19 mouse cellular contexts compared by ENCODE assay signal in genomic region chr5:66715498-66715931, GRCm38 (mm10). TPM values are rescaled to one million over a fixed set of nuclear protein-coding genes. Genes with fewer than 3 reads are reported as not detected.
DNase-seq lines count a peak whose midpoint lies in the region; ATAC-seq and TF ChIP-seq lines count a peak whose summit lies in the region.
"Had no signal": no experiment of that assay in that cellular context is flagged by ENCODE, and none has a peak within 500 bp of the region (broad histone marks: within the 10 kb centered on the region; RNA-seq: fewer than 3 reads in every experiment).

No protein-coding gene starts in this region.

- no peak overlapping the region for H3K9ac ChIP-seq in heart, embryonic 16.5 days (ENCODE audit: low read length)
- H3K9ac ChIP-seq in liver, postnatal 0 days (replicated peaks), result no peak overlapping the region
- H3K9ac ChIP-seq: forebrain, embryonic 12.5 days; heart, embryonic 13.5 days; limb, embryonic 15.5 days; liver, embryonic 15.5 days; midbrain, embryonic 12.5 days; neural tube, embryonic 12.5 days had no signal

- no peaks in the 10 kb centered on the region for H3K36me3 ChIP-seq in heart, embryonic 10.5 days
- no peaks in the 10 kb centered on the region for H3K36me3 ChIP-seq in heart, embryonic 16.5 days (ENCODE audit: control insufficient read depth, insufficient read depth)
- H3K36me3 ChIP-seq in liver, postnatal 0 days (replicated peaks; ENCODE audit: insufficient read depth, low read length), result no peaks in the 10 kb centered on the region
- H3K36me3 ChIP-seq: forebrain, embryonic 12.5 days; heart, embryonic 13.5 days; limb, embryonic 15.5 days; liver, embryonic 15.5 days; midbrain, embryonic 12.5 days; neural tube, embryonic 12.5 days had no signal

- no peak overlapping the region for H3K4me3 ChIP-seq in heart, embryonic 10.5 days
- H3K4me3 ChIP-seq in heart, embryonic 16.5 days (ENCODE audit: low read length), result no peak overlapping the region
- no peak overlapping the region for H3K4me3 ChIP-seq in liver, postnatal 0 days (ENCODE audit: low read depth, low read length)
- H3K4me3 ChIP-seq: forebrain, embryonic 12.5 days; heart, embryonic 13.5 days; layer of hippocampus, adult 2 months; limb, embryonic 15.5 days; liver, embryonic 15.5 days; midbrain, embryonic 12.5 days; neural tube, embryonic 12.5 days had no signal

- peak; percentile 24 for DNase-seq in kidney, adult 9 months
- DNase-seq in kidney, adult 8-10 months, result no peak
- peak; percentile 83 for DNase-seq in heart, embryonic 10.5 days (ENCODE audit: low spot score)
- peak; percentile 32 for DNase-seq in lung, postnatal 14 days
- no peak for DNase-seq in ovary, postnatal 14 days (ENCODE audit: low spot score)
- no peak for DNase-seq in liver, postnatal 0 days
- DNase-seq: adrenal gland, postnatal 10 days; cerebellum, adult 9-11 months; gastrocnemius, postnatal 14 days had no signal

- peaks cover 34% of the 10 kb centered on the region for H3K4me1 ChIP-seq in heart, embryonic 10.5 days
- peaks cover 7% of the 10 kb centered on the region for H3K4me1 ChIP-seq in heart, embryonic 16.5 days (ENCODE audit: control insufficient read depth, insufficient read depth, low read length)
- H3K4me1 ChIP-seq in liver, postnatal 0 days (ENCODE audit: insufficient read depth), result no peaks in the 10 kb centered on the region
- H3K4me1 ChIP-seq: limb, embryonic 15.5 days; liver, embryonic 15.5 days had no signal

- TF ChIP-seq CTCF in liver, postnatal 0 days (IDR thresholded peaks at IDR 0.05; ENCODE audit: low read depth), result no peak

- H3K27me3 ChIP-seq in heart, embryonic 10.5 days (ENCODE audit: insufficient read depth, poor library complexity, severe bottlenecking), result peaks cover 82% of the 10 kb centered on the region
- H3K27me3 ChIP-seq in heart, embryonic 16.5 days (ENCODE audit: control insufficient read depth, insufficient read depth, low read length), result peaks cover 51% of the 10 kb centered on the region
- H3K27me3 ChIP-seq in liver, postnatal 0 days (ENCODE audit: insufficient read depth, low read length), result peaks cover 14% of the 10 kb centered on the region; the same call in 1 of the 2 replicates
- H3K27me3 ChIP-seq: forebrain, embryonic 12.5 days; limb, embryonic 15.5 days; liver, embryonic 15.5 days; neural tube, embryonic 12.5 days had no signal

- H3K27ac ChIP-seq in heart, embryonic 10.5 days, result peak overlapping the region; percentile 23; the same call in 1 of the 2 replicates
- H3K27ac ChIP-seq in heart, embryonic 16.5 days (ENCODE audit: low read length), result no peak overlapping the region
- no peak overlapping the region for H3K27ac ChIP-seq in liver, postnatal 0 days (ENCODE audit: low read depth)
- H3K27ac ChIP-seq: forebrain, embryonic 12.5 days; heart, embryonic 13.5 days; hindbrain, postnatal 0 days; layer of hippocampus, adult 2 months; limb, embryonic 15.5 days; liver, embryonic 15.5 days; midbrain, embryonic 12.5 days; neural tube, embryonic 12.5 days had no signal

- no peak for TF ChIP-seq EP300 in liver, postnatal 0 days (IDR thresholded peaks at IDR 0.05; ENCODE audit: low read depth)

- no peaks in the 10 kb centered on the region for H3K9me3 ChIP-seq in heart, embryonic 10.5 days
- 0 out of 2 replicates have a peak, but pooled peaks cover 4% of the 10 kb centered on the region for H3K9me3 ChIP-seq in heart, embryonic 16.5 days (replicated peaks; ENCODE audit: control insufficient read depth, low read length)
- no peaks in the 10 kb centered on the region for H3K9me3 ChIP-seq in liver, postnatal 0 days (ENCODE audit: low read length)
- H3K9me3 ChIP-seq: forebrain, embryonic 12.5 days; heart, embryonic 13.5 days; limb, embryonic 15.5 days; liver, embryonic 15.5 days; midbrain, embryonic 12.5 days; neural tube, embryonic 12.5 days had no signal

- no peak overlapping the region for H3K4me2 ChIP-seq in heart, embryonic 16.5 days (ENCODE audit: low read depth, low read length)
- no peak overlapping the region for H3K4me2 ChIP-seq in liver, postnatal 0 days (ENCODE audit: low read depth, low read length)
- H3K4me2 ChIP-seq: forebrain, embryonic 12.5 days; heart, embryonic 13.5 days; limb, embryonic 15.5 days; liver, embryonic 15.5 days; midbrain, embryonic 12.5 days; neural tube, embryonic 12.5 days had no signal

- ATAC-seq in heart, embryonic 16.5 days (replicated peaks; ENCODE audit: extremely low read depth, insufficient read depth, low FRiP score), result peak; percentile 63; the same call in 1 of the 2 replicates
- ATAC-seq in liver, postnatal 0 days, result no peak
- ATAC-seq: hindbrain, postnatal 0 days had no signal

- WGBS in heart, embryonic 10.5 days, result 9% methylated on average over 4 of the region's 4 CpGs
- 13% methylated on average over 4 of the region's 4 CpGs for WGBS in heart, embryonic 16.5 days
- 41% methylated on average over 4 of the region's 4 CpGs for WGBS in liver, postnatal 0 days (ENCODE audit: insufficient replicate concordance)

RNA-seq across cellular contexts. Expression of gene Limch1, which starts 30.1 kb away (rescaled TPM):
- 20.8 and 30.1 TPM in 2 replicates for polyA plus RNA-seq in heart, embryonic 10.5 days (2016; fragmentation: Nextera tagmentation; extraction: Ambion mirVana)
- 22.2 and 31.3 TPM in 2 replicates for polyA plus RNA-seq in heart, embryonic 16.5 days (2015; fragmentation: Nextera tagmentation; extraction: Ambion mirVana)
- 1.6 and 2.1 TPM in 2 replicates for polyA plus RNA-seq in liver, postnatal 0 days (2015; fragmentation: Nextera tagmentation; extraction: Ambion mirVana)
- polyA plus RNA-seq: C2C12 had no signal

RNA-seq across cellular contexts. Expression of gene Uchl1, which starts 39.6 kb away (rescaled TPM):
- 93.3 and 116 TPM in 2 replicates for polyA plus RNA-seq in heart, embryonic 10.5 days (2016; fragmentation: Nextera tagmentation; extraction: Ambion mirVana)
- 76.8 and 84.3 TPM in 2 replicates for polyA plus RNA-seq in heart, embryonic 16.5 days (2015; fragmentation: Nextera tagmentation; extraction: Ambion mirVana)
- 2.1 and 2.7 TPM in 2 replicates for polyA plus RNA-seq in liver, postnatal 0 days (2015; fragmentation: Nextera tagmentation; extraction: Ambion mirVana)

Comparison
In these comparisons a context has a peak if more than half of its experiments do, and no peak if none do; other contexts are left out.
1. DNase-seq: peak in kidney, adult 9 months (single experiment), heart, embryonic 10.5 days (single experiment) and lung, postnatal 14 days (single experiment); none in kidney, adult 8-10 months (0 of 2), ovary, postnatal 14 days (single experiment) and liver, postnatal 0 days (single experiment).
2. RNA of gene Uchl1, which starts 39.6 kb away (polyA plus RNA-seq): 93.3 to 116 TPM in heart, embryonic 10.5 days and 76.8 to 84.3 TPM in heart, embryonic 16.5 days; 2.1 to 2.7 TPM in liver, postnatal 0 days; every median in the first group is over 10 times any median in the second.